Mouse (Mus musculus): Measurements from ENCODE around the gene Papola. TPM values are rescaled to one million over a fixed set of nuclear protein-coding genes. Genes with fewer than 3 reads are reported as not detected.

Papola gene
- polyA plus RNA-seq, 1 experiment from 2014 or later: 104 TPM

- Histone ChIP-seq H3K36me3 (ENCODE audit: control insufficient read depth, insufficient read depth, low read length) (peaks cover 13% of the 10 kb centered on the region; the same call in 1 of the 2 replicates), H3K4me1 (replicated peaks; ENCODE audit: control insufficient read depth, insufficient read depth) (no peaks in the 10 kb centered on the region), H3K27me3 (ENCODE audit: control insufficient read depth, insufficient read depth, low read length) (no peaks in the 10 kb centered on the region), H3K9ac (ENCODE audit: low read length) (no peak overlapping the region), H3K4me3 (ENCODE audit: low read depth, low read length) (no peak overlapping the region), H3K27ac (replicated peaks) (no peak overlapping the region), H3K9me3 (ENCODE audit: control insufficient read depth, low read length) (no peaks in the 10 kb centered on the region), H3K4me2 (replicated peaks; ENCODE audit: low read depth) (no peak overlapping the region)
- peak; percentile 61; the same call in 1 of the 2 replicates for ATAC-seq (ENCODE audit: low FRiP score, low TSS enrichment)
- 74% methylated on average over 7 of the region's 7 CpGs for WGBS
- TF ChIP-seq CTCF (IDR thresholded peaks at IDR 0.05; ENCODE audit: low read depth) (no peak), EP300 (optimal IDR thresholded peaks at IDR 0.05) (no peak)
- DNase-seq (ENCODE audit: low spot score): peak; percentile 23
Observed at GRCm38 (mm10) chr12:105807416-105807815, 22.9 kb downstream of the Papola start.

GRCm38 (mm10) chr12:105808945-105809344 lies 24.5 kb downstream of the Papola start:
- Histone ChIP-seq H3K27ac (replicated peaks) (no peak overlapping the region), H3K9me3 (ENCODE audit: control insufficient read depth, low read length) (no peaks in the 10 kb centered on the region), H3K27me3 (ENCODE audit: control insufficient read depth, insufficient read depth, low read length) (no peaks in the 10 kb centered on the region), H3K4me1 (replicated peaks; ENCODE audit: control insufficient read depth, insufficient read depth) (no peaks in the 10 kb centered on the region), H3K4me3 (ENCODE audit: low read depth, low read length) (no peak overlapping the region), H3K4me2 (replicated peaks; ENCODE audit: low read depth) (no peak overlapping the region), H3K36me3 (ENCODE audit: control insufficient read depth, insufficient read depth, low read length) (peaks cover 15% of the 10 kb centered on the region; the same call in 1 of the 2 replicates), H3K9ac (ENCODE audit: low read length) (no peak overlapping the region)
- ATAC-seq (ENCODE audit: low FRiP score, low TSS enrichment) (no peak), DNase-seq (ENCODE audit: low spot score) (peak; percentile 32)
- TF ChIP-seq CTCF (IDR thresholded peaks at IDR 0.05; ENCODE audit: low read depth) (no peak), EP300 (optimal IDR thresholded peaks at IDR 0.05) (no peak)
- WGBS: 36% methylated on average over 3 of the region's 3 CpGs

GRCm38 (mm10) chr12:105810608-105811007 lies 26.1 kb downstream of the Papola start:
- H3K27ac ChIP-seq (replicated peaks): no peak overlapping the region
- DNase-seq (ENCODE audit: low spot score): no peak
- no peaks in the 10 kb centered on the region for H3K9me3 ChIP-seq (ENCODE audit: control insufficient read depth, low read length)
- no peak overlapping the region for H3K9ac ChIP-seq (ENCODE audit: low read length)
- H3K4me1 ChIP-seq (replicated peaks; ENCODE audit: control insufficient read depth, insufficient read depth): no peaks in the 10 kb centered on the region
- TF ChIP-seq CTCF (IDR thresholded peaks at IDR 0.05; ENCODE audit: low read depth): no peak
- TF ChIP-seq EP300 (optimal IDR thresholded peaks at IDR 0.05): no peak
- no peaks in the 10 kb centered on the region for H3K27me3 ChIP-seq (ENCODE audit: control insufficient read depth, insufficient read depth, low read length)
- peaks cover 21% of the 10 kb centered on the region; the same call in 1 of the 2 replicates for H3K36me3 ChIP-seq (ENCODE audit: control insufficient read depth, insufficient read depth, low read length)
- H3K4me3 ChIP-seq (ENCODE audit: low read depth, low read length): no peak overlapping the region
- WGBS: 55% methylated on average over 6 of the region's 6 CpGs
- H3K4me2 ChIP-seq (replicated peaks; ENCODE audit: low read depth): no peak overlapping the region
- no peak for ATAC-seq (ENCODE audit: low FRiP score, low TSS enrichment)

DNA sequence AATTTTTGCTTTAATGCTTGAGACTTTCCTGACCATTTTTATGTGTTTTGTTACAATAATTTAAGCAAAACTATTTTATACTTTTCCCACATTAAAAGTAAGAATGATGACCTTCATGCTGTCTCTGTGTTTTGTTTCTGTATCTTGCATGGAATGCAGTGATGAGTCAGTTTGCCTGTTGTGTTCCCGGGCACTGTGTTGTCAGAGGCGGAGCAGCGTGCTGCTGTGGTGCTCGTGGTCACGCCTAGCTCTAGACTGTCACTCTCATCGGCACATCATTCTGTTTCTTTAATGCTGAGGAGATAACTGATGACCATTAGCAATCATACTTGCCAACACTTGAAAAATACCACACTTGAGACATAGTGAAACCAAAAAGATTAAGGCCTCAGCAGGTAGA lies 29.5 kb downstream of the Papola start:
- DNase-seq (ENCODE audit: low spot score): no peak
- Histone ChIP-seq H3K4me3 (ENCODE audit: low read depth, low read length) (no peak overlapping the region), H3K27ac (replicated peaks) (no peak overlapping the region), H3K4me1 (replicated peaks; ENCODE audit: control insufficient read depth, insufficient read depth) (no peaks in the 10 kb centered on the region), H3K9me3 (ENCODE audit: control insufficient read depth, low read length) (no peaks in the 10 kb centered on the region), H3K27me3 (ENCODE audit: control insufficient read depth, insufficient read depth, low read length) (no peaks in the 10 kb centered on the region), H3K4me2 (replicated peaks; ENCODE audit: low read depth) (no peak overlapping the region), H3K36me3 (ENCODE audit: control insufficient read depth, insufficient read depth, low read length) (peaks cover 19% of the 10 kb centered on the region; the same call in 1 of the 2 replicates), H3K9ac (ENCODE audit: low read length) (no peak overlapping the region)
- no peak for TF ChIP-seq CTCF (IDR thresholded peaks at IDR 0.05; ENCODE audit: low read depth)
- no peak for ATAC-seq (ENCODE audit: low FRiP score, low TSS enrichment)
- 83% methylated on average over 6 of the region's 6 CpGs for WGBS

GRCm38 (mm10) chr12:105823472-105823871 lies 39.0 kb downstream of the Papola start:
- ATAC-seq (ENCODE audit: low FRiP score, low TSS enrichment) (no peak), DNase-seq (ENCODE audit: low spot score) (no peak)
- H3K4me2 ChIP-seq (replicated peaks; ENCODE audit: low read depth): no peak overlapping the region
- H3K4me1 ChIP-seq (replicated peaks; ENCODE audit: control insufficient read depth, insufficient read depth): no peaks in the 10 kb centered on the region
- H3K9ac ChIP-seq (ENCODE audit: low read length): no peak overlapping the region
- WGBS: 80% methylated on average over 4 of the region's 4 CpGs
- no peaks in the 10 kb centered on the region for H3K27me3 ChIP-seq (ENCODE audit: control insufficient read depth, insufficient read depth, low read length)
- no peak overlapping the region for H3K4me3 ChIP-seq (ENCODE audit: low read depth, low read length)
- H3K27ac ChIP-seq (replicated peaks): no peak overlapping the region
- TF ChIP-seq EP300 (optimal IDR thresholded peaks at IDR 0.05) (no peak), CTCF (IDR thresholded peaks at IDR 0.05; ENCODE audit: low read depth) (no peak)
- H3K9me3 ChIP-seq (ENCODE audit: control insufficient read depth, low read length): no peaks in the 10 kb centered on the region
- H3K36me3 ChIP-seq (ENCODE audit: control insufficient read depth, insufficient read depth, low read length): peaks cover 24% of the 10 kb centered on the region

DNA sequence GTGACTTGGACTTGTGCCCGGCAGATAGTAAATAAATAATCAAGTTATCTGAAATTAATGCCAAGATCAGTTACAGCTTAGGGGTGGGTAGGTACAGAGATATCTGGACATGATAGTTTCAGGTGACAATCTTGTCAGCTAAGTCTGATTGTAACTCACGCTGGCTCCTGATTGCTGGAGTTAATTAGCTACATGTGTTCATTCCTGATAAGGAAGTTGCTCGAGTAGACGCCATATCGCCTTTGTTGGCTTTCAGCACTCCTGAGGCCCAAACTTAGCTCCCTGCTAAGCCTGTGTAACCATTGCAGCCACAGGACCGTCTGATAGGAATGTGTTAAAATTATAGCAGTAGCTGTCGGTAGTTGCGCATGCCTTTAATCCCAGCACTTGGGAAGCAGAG lies 40.2 kb downstream of the Papola start:
- ATAC-seq (ENCODE audit: low FRiP score, low TSS enrichment) (no peak), DNase-seq (ENCODE audit: low spot score) (no peak)
- Histone ChIP-seq H3K9ac (ENCODE audit: low read length) (no peak overlapping the region), H3K27ac (replicated peaks) (no peak overlapping the region), H3K9me3 (ENCODE audit: control insufficient read depth, low read length) (no peaks in the 10 kb centered on the region), H3K4me2 (replicated peaks; ENCODE audit: low read depth) (no peak overlapping the region), H3K4me3 (ENCODE audit: low read depth, low read length) (no peak overlapping the region), H3K36me3 (ENCODE audit: control insufficient read depth, insufficient read depth, low read length) (peaks cover 32% of the 10 kb centered on the region), H3K27me3 (ENCODE audit: control insufficient read depth, insufficient read depth, low read length) (no peaks in the 10 kb centered on the region), H3K4me1 (replicated peaks; ENCODE audit: control insufficient read depth, insufficient read depth) (no peaks in the 10 kb centered on the region)
- TF ChIP-seq EP300 (optimal IDR thresholded peaks at IDR 0.05) (no peak), CTCF (IDR thresholded peaks at IDR 0.05; ENCODE audit: low read depth) (no peak)
- WGBS: 81% methylated on average over 8 of the region's 8 CpGs
